Mouse (Mus musculus): ENCODE results near the gene Map7. TPM values are rescaled to one million over a fixed set of nuclear protein-coding genes. Genes with fewer than 3 reads are reported as not detected.

The Map7 gene
- total RNA-seq, 1 experiment = 35.2 TPM

- Histone ChIP-seq H3K4me3 (ENCODE audit: insufficient read depth in 1 of 2, low read depth in 1 of 2, low read length in 2 of 2, poor library complexity in 1 of 2, severe bottlenecking in 1 of 2) (no peak overlapping the region), H3K9me3 (ENCODE audit: control insufficient read depth, insufficient read depth, low read depth, low read length) (no peaks in the 10 kb centered on the region), H3K36me3 (ENCODE audit: control insufficient read depth, insufficient read depth, low read length, poor library complexity, severe bottlenecking) (no peaks in the 10 kb centered on the region), H3K27ac (ENCODE audit: insufficient read depth, low read depth, low read length, poor library complexity, severe bottlenecking) (no peak overlapping the region), H3K4me1 (ENCODE audit: control insufficient read depth in 2 of 2, insufficient read depth in 2 of 2, low read length in 2 of 2, poor library complexity in 1 of 2) (peaks cover 30 to 36% of the 10 kb centered on the region in 2 experiments), H3K9ac (ENCODE audit: insufficient read depth, low read depth, low read length, poor library complexity, severe bottlenecking) (peak overlapping the region; percentile 33; the same call in 1 of the 2 replicates)
- DNase-seq (ENCODE audit: low read depth, low spot score) = no peak
- TF ChIP-seq ZNF384 (IDR thresholded peaks at IDR 0.05; ENCODE audit: low read depth, low read length) = no peak
- TF ChIP-seq CHD2 (IDR thresholded peaks at IDR 0.05; ENCODE audit: low read depth, low read length) = no peak
- TF ChIP-seq MAFK (IDR thresholded peaks at IDR 0.05; ENCODE audit: insufficient read depth, low read depth, low read length) = no peak
- TF ChIP-seq HCFC1 (IDR thresholded peaks at IDR 0.05; ENCODE audit: borderline replicate concordance, insufficient read depth, low read length) = no peak
- TF ChIP-seq ZC3H11A (IDR thresholded peaks at IDR 0.05; ENCODE audit: borderline replicate concordance, low read depth, low read length) = no peak
- in situ Hi-C loops (cut with MboI; ENCODE audit: low sequenced_read_pairs in 2 of 2, unreplicated experiment in 2 of 2) = no loop called here
Observed at GRCm38 (mm10) chr10:20181198-20181597, 32.9 kb downstream of the Map7 start.

DNA sequence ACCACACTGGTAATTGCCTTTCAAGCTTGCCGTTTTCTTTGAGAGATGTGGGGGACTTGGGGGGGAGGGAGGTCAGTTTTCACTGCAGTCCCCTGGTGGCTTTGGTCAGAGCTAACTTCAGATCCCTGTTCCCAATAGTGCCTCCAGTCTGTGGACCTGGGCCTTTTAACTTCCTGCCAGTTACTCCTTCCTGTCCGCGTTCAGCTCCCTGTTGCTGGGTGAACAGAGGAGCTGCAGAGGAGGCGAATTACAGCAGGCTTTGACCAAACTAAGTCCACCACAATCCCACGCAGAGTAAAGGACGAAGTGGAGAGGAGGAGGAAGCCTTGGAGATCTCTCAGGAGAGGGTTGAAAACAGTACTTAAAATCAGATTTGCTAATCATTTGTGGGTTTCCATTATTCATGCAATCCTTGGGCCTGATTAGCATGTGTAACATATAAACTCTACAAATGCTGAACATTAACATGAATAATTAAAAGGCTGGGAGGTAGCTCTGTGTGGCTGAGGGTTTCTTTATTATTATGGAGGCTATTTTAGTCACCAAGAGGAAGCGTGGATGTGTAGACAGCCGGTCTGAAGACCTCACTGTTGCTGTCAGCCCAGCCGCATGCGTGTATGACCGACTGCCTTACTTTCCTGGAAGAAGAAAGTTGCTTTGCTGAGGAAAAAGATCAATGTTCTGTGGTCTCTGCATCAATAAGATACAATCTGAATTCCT is 33.6 kb downstream of the Map7 start:
- H3K9me3 ChIP-seq (ENCODE audit: control insufficient read depth, insufficient read depth, low read depth, low read length) = no peaks in the 10 kb centered on the region
- peaks cover 25 to 34% of the 10 kb centered on the region in 2 experiments for H3K4me1 ChIP-seq (ENCODE audit: control insufficient read depth in 2 of 2, insufficient read depth in 2 of 2, low read length in 2 of 2, poor library complexity in 1 of 2)
- H3K36me3 ChIP-seq (ENCODE audit: control insufficient read depth, insufficient read depth, low read length, poor library complexity, severe bottlenecking) = no peaks in the 10 kb centered on the region
- DNase-seq (ENCODE audit: low read depth, low spot score) = no peak
- no peak for TF ChIP-seq MAFK (IDR thresholded peaks at IDR 0.05; ENCODE audit: insufficient read depth, low read depth, low read length)
- no peak for TF ChIP-seq ZNF384 (IDR thresholded peaks at IDR 0.05; ENCODE audit: low read depth, low read length)
- no peak overlapping the region for H3K9ac ChIP-seq (ENCODE audit: insufficient read depth, low read depth, low read length, poor library complexity, severe bottlenecking)
- no peak overlapping the region for H3K27ac ChIP-seq (ENCODE audit: insufficient read depth, low read depth, low read length, poor library complexity, severe bottlenecking)
- H3K4me3 ChIP-seq (ENCODE audit: insufficient read depth in 1 of 2, low read depth in 1 of 2, low read length in 2 of 2, poor library complexity in 1 of 2, severe bottlenecking in 1 of 2) = no peak overlapping the region
- in situ Hi-C loops (cut with MboI; ENCODE audit: low sequenced_read_pairs in 2 of 2, unreplicated experiment in 2 of 2) = no loop called here

GRCm38 (mm10) chr10:20184326-20184725 is 36.1 kb downstream of the Map7 start:
- in situ Hi-C loops (cut with MboI; ENCODE audit: low sequenced_read_pairs in 2 of 2, unreplicated experiment in 2 of 2) = no loop called here

GRCm38 (mm10) chr10:20185264-20185663 is 37.0 kb downstream of the Map7 start:
- H3K9ac ChIP-seq (ENCODE audit: insufficient read depth, low read depth, low read length, poor library complexity, severe bottlenecking) = no peak overlapping the region
- TF ChIP-seq MAFK (IDR thresholded peaks at IDR 0.05; ENCODE audit: insufficient read depth, low read depth, low read length) (no peak), ZC3H11A (IDR thresholded peaks at IDR 0.05; ENCODE audit: borderline replicate concordance, low read depth, low read length) (no peak), HCFC1 (IDR thresholded peaks at IDR 0.05; ENCODE audit: borderline replicate concordance, insufficient read depth, low read length) (no peak), ZNF384 (IDR thresholded peaks at IDR 0.05; ENCODE audit: low read depth, low read length) (no peak), CHD2 (IDR thresholded peaks at IDR 0.05; ENCODE audit: low read depth, low read length) (no peak)
- no peak for DNase-seq (ENCODE audit: low read depth, low spot score)
- in situ Hi-C loops (cut with MboI; ENCODE audit: low sequenced_read_pairs in 2 of 2, unreplicated experiment in 2 of 2) = no loop called here
- no peak overlapping the region for H3K27ac ChIP-seq (ENCODE audit: insufficient read depth, low read depth, low read length, poor library complexity, severe bottlenecking)
- H3K4me3 ChIP-seq (ENCODE audit: insufficient read depth in 1 of 2, low read depth in 1 of 2, low read length in 2 of 2, poor library complexity in 1 of 2, severe bottlenecking in 1 of 2) = no peak overlapping the region
- no peaks in the 10 kb centered on the region for H3K36me3 ChIP-seq (ENCODE audit: control insufficient read depth, insufficient read depth, low read length, poor library complexity, severe bottlenecking)
- peaks cover 24 to 39% of the 10 kb centered on the region in 2 experiments for H3K4me1 ChIP-seq (ENCODE audit: control insufficient read depth in 2 of 2, insufficient read depth in 2 of 2, low read length in 2 of 2, poor library complexity in 1 of 2)
- H3K9me3 ChIP-seq (ENCODE audit: control insufficient read depth, insufficient read depth, low read depth, low read length) = no peaks in the 10 kb centered on the region

More at GRCm38 (mm10) chr10:20184326-20184725, 36.1 kb downstream of the Map7 start:
- Histone ChIP-seq H3K4me1 (ENCODE audit: control insufficient read depth in 2 of 2, insufficient read depth in 2 of 2, low read length in 2 of 2, poor library complexity in 1 of 2) (peaks cover 26 to 38% of the 10 kb centered on the region in 2 experiments), H3K36me3 (ENCODE audit: control insufficient read depth, insufficient read depth, low read length, poor library complexity, severe bottlenecking) (no peaks in the 10 kb centered on the region), H3K9ac (ENCODE audit: insufficient read depth, low read depth, low read length, poor library complexity, severe bottlenecking) (no peak overlapping the region), H3K27ac (ENCODE audit: insufficient read depth, low read depth, low read length, poor library complexity, severe bottlenecking) (no peak overlapping the region), H3K9me3 (ENCODE audit: control insufficient read depth, insufficient read depth, low read depth, low read length) (no peaks in the 10 kb centered on the region), H3K4me3 (ENCODE audit: insufficient read depth in 1 of 2, low read depth in 1 of 2, low read length in 2 of 2, poor library complexity in 1 of 2, severe bottlenecking in 1 of 2) (no peak overlapping the region)
- TF ChIP-seq ZC3H11A (IDR thresholded peaks at IDR 0.05; ENCODE audit: borderline replicate concordance, low read depth, low read length) (no peak), MAFK (IDR thresholded peaks at IDR 0.05; ENCODE audit: insufficient read depth, low read depth, low read length) (no peak), CHD2 (IDR thresholded peaks at IDR 0.05; ENCODE audit: low read depth, low read length) (no peak), HCFC1 (IDR thresholded peaks at IDR 0.05; ENCODE audit: borderline replicate concordance, insufficient read depth, low read length) (no peak), ZNF384 (IDR thresholded peaks at IDR 0.05; ENCODE audit: low read depth, low read length) (no peak)
- DNase-seq (ENCODE audit: low read depth, low spot score) = no peak

Data from ES-E14 (cell line).